Mouse (Mus musculus) forelimb bud, embryonic 11.5 days (tissue): ENCODE data around the gene Mpig6b.
A peak's percentile ranks its signal among the peaks of the same experiment; 100 is the strongest.

ENCODE experiments used
- DNase-seq: peaks from one replicate; pipeline ENCODE4 v3.0.0-alpha.2; 2012; ENCODE audit warnings: low read depth, low spot score

Gene Mpig6b

DNA sequence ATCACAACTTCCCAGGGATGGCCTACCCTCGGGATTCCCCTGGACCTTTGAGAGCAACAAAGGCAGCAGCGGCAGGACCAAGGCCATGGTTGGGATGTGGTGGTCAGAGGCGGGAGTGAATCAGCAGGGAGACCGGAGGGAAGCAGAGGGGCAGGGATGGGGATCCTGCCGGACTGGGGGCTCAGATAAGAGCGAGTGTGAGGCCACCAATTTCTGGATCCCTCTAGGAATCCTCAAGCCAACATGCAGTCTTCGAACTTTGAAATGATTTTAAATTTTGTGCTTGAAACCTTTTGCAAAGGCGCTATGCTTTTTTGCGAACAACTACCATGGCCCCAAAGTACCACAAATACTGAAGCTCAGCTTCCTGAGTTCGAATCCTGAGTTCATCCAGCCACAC lies at the start of gene Mpig6b:
Mpig6b (minus strand) TSS at position 101 of the 400 bp plus-strand sequence.
- no peak for DNase-seq

- DNase-seq, result no peak
Measured at GRCm38 (mm10) chr17:35115046-35116019, 49.3 kb upstream of the Mpig6b start, which contains the start of gene Ly6g5b. TSS of gene Ly6g5b (minus strand) at chr17:35115428.

- DNase-seq, result no peak
Measured at GRCm38 (mm10) chr17:35111774-35112173, 45.8 kb upstream of the Mpig6b start.

GRCm38 (mm10) chr17:35108097-35108496 lies 42.1 kb upstream of the Mpig6b start, which contains the start of gene Ly6g5c:
TSS of gene Ly6g5c (plus strand) at chr17:35108279.
- DNase-seq, result no peak

- no peak for DNase-seq
Measured at GRCm38 (mm10) chr17:35106522-35106921, 40.5 kb upstream of the Mpig6b start.

DNA sequence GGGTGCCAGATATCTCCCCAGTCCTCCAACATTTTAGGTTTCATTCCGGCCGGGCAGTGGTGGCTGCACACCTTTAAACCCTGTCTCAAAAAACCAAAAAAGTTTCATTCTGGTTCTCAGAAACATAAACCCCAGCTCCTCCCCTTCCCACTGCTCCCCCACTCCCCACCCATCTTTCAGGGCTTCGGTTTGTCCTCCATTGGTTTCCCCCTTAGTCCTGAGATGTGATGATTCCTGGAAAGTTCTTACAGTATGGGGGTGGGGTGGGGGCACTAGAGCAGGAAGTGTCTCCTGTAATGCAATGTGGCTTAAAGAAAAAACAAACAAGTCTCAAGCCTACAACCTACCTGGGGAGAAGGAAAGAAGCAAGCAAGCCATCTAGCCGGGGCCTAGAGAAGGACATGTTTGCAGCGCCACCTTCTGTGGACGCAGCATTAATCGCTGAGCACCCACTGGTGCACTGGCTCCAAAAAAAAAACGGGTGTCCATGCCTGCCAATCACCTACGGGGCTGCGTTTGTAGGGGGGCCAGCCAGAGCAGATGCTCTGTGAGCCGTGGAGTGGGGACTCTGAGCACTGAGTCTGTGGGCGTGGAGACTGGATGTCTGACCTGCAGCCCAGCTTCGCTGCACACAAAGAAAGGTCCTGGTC lies 39.9 kb upstream of the Mpig6b start:
- no peak for DNase-seq

- DNase-seq, result no peak
Measured at GRCm38 (mm10) chr17:35104754-35105153, 38.8 kb upstream of the Mpig6b start.

DNA sequence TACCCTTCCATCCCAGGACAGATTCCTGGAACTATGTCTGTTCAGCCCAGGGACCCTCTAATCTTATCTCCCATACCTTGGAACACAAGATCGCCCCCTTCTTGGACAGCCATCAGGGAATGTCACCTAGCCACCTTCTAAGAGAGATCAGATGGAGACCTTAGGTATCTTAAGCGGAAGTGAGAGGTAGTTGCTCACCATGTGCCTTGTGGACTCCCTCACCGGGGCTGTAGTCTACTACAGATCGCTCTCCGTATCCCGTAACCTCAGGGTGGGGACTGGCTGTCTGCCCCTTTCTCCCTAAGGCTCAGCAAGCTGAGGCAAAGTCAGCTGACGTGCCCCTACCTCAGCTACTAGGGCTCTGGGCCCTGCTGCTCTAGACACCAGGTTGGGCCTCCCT lies 38.1 kb upstream of the Mpig6b start:
- no peak for DNase-seq

GRCm38 (mm10) chr17:35103221-35103690 lies 37.3 kb upstream of the Mpig6b start:
- no peak for DNase-seq

- no peak for DNase-seq
Measured at GRCm38 (mm10) chr17:35102299-35102698, 36.3 kb upstream of the Mpig6b start.

- DNase-seq, result no peak
Measured at GRCm38 (mm10) chr17:35101161-35101560, 35.2 kb upstream of the Mpig6b start.

- DNase-seq, result no peak
Measured at GRCm38 (mm10) chr17:35100196-35100765, 34.3 kb upstream of the Mpig6b start.

GRCm38 (mm10) chr17:35097164-35097655 lies 31.2 kb upstream of the Mpig6b start:
- no peak for DNase-seq

- no peak for DNase-seq
Measured at GRCm38 (mm10) chr17:35096597-35096996, 30.6 kb upstream of the Mpig6b start.

- no peak for DNase-seq
Measured at GRCm38 (mm10) chr17:35094475-35095365, 28.7 kb upstream of the Mpig6b start.

GRCm38 (mm10) chr17:35092403-35093198 lies 26.6 kb upstream of the Mpig6b start:
- DNase-seq, result no peak

DNA sequence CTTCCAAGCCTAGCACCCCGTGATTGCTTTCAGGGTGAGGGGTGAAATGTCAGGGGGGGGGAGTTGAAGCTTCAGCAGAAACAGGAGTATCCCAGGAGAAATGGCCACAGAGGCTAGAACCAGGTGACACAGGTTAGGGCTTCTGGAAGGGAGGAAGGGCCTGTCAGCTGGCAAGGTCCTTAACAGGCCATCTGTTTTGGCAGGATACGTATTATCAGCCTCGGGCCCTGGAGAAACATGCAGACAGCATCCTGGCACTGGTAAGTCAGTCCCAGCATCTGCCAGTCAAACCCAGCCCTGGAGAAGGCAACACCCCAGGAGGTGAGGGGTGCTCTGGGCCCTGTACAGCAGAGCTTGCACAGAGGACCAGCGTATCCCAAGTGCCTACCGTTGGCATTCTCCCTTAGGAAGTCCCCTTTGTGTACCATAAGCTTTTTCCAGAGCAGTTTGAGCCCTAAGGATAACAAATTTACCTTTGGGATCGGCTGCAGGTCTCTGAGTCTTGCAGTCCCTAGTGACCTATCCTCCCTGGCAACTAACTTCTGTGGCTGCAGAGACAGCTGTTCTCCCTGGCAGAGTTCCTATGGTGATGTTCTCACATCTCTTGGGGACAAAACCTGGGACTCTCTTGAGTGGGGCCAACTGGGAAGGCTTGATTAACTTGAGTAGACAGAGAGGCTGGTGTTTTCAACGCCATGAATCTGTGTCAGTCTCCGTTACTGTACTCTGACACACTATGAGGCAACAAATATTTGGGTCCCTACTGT lies 24.4 kb upstream of the Mpig6b start:
- DNase-seq, result no peak

DNA sequence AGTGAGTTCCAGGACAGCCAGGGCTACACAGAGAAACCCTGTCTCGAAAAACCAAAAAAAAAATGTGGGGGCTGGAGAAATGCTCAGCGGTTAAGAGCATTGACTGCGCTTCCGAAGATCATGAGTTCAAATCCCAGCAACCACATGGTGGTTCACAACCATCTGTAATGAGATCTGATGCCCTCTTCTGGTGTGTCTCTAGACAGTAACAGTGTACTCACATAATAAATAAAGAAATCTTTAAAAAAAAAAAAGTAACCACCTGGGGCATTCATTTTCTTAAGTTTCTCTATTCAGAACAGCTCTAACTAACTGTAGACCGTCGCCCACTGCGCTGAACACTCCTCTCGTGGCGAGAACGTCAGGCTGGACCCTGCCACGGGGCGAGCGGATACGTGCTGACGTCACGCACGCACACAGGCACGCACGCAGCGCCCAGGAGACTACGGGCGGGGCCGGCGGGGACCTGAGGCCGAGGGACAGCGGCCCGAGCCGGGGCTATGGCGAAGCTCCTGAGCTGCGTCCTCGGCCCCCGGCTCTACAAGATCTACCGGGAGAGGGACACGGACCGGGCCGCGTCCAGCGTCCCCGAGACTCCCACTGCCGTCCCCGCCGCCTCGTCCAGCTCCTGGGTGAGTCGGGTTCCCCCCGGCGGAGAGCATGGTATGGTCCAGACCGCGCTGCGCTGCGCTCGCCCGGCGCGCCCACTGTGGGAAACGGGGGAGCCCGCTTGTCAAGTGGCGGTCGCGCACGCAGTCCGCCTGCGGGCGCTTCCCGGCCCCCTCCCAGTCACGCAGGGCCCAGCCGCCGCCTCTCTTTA lies 23.1 kb upstream of the Mpig6b start, which contains the start of gene Abhd16a:
Abhd16a (plus strand) TSS at position 439 of the 820 bp plus-strand sequence.
- peak; percentile 91 for DNase-seq
